8 mouse cellular contexts compared by ENCODE assay signal in the genomic region with DNA sequence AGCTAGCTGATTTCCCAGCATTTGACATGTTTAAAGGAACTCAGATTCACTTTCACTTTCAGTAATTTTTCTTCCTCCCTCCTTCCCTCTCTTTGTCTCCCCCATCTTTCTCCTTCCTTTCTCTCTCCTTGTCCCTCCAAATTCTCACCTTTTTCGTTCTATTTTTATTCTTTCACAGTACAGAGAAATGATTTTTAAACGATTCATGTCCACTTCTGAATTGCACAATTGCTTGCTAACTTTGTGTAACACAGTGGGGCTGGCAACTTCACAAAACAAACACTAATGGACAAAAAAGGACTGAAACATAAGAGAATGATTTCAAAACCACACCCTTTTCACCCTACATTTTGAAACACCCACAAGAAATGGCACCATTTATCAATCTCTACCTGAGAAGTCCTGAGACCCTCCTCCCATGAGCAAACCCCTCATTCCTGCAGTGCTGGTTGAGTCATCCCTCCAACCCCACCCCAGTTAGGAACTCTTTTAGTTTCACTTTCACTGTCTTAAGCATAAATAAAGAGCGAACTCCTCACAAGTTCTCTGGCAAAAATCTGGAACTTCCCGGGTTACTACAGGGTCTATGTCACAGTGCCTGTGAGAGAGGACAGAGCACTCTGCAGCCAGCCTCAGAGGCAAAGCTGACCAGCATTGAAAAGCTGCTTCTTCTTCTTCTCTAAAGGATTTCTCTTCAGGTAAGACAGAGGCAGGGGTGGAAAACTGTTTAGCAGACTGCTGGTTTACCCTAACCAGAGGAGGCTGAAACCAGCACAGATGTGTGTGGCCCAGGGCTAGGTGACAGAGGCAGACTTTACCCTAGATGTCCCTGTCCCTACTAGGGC. TPM values are rescaled to one million over a fixed set of nuclear protein-coding genes. Genes with fewer than 3 reads are reported as not detected.
DNase-seq lines count a peak whose midpoint lies in the region; ATAC-seq and TF ChIP-seq lines count a peak whose summit lies in the region.

A gene (plus strand): TSS at position 492 of the 845 bp plus-strand sequence.

- ATAC-seq in liver, postnatal 0 days: peak; percentile 75
- ATAC-seq in stomach, postnatal 0 days (ENCODE audit: low FRiP score, low TSS enrichment): peak; percentile 61; the same call in 1 of the 2 replicates
- no peak for ATAC-seq in cerebellum, adult (ENCODE audit: insufficient number of reproducible peaks, low FRiP score, low TSS enrichment)
- no peak for ATAC-seq in midbrain, embryonic 16.5 days

- no peaks in the 10 kb centered on the region for H3K9me3 ChIP-seq in liver, postnatal 0 days (ENCODE audit: low read length)
- no peaks in the 10 kb centered on the region for H3K9me3 ChIP-seq in stomach, postnatal 0 days (ENCODE audit: control insufficient read depth, low read length)
- H3K9me3 ChIP-seq in midbrain, embryonic 16.5 days (replicated peaks; ENCODE audit: control insufficient read depth, low read length, poor library complexity, severe bottlenecking): no peaks in the 10 kb centered on the region

- no peak for TF ChIP-seq POLR2A in bone marrow, adult 2 months (IDR thresholded peaks at IDR 0.05; ENCODE audit: borderline replicate concordance, control insufficient read depth, low read depth, low read length)

- TF ChIP-seq EP300 in liver, postnatal 0 days (IDR thresholded peaks at IDR 0.05; ENCODE audit: low read depth): peak; percentile 36; the same call in 1 of the 2 replicates
- no peak for TF ChIP-seq EP300 in stomach, postnatal 0 days (optimal IDR thresholded peaks at IDR 0.05)

- peak; percentile 25 for DNase-seq in ovary, postnatal 14 days (ENCODE audit: low spot score)
- no peak for DNase-seq in ovary, adult 18-20 months (ENCODE audit: low spot score)
- DNase-seq in heart, postnatal 25 days (ENCODE audit: low spot score): peak; percentile 12
- DNase-seq in liver, postnatal 0 days: peak; percentile 46
- DNase-seq in stomach, postnatal 0 days (ENCODE audit: low spot score): peak; percentile 14

- peak within 1 kb of the TSS; percentile 50 for H3K9ac ChIP-seq in liver, postnatal 0 days (replicated peaks)
- peak within 1 kb of the TSS; percentile 45; the same call in 1 of the 2 replicates for H3K9ac ChIP-seq in stomach, postnatal 0 days (ENCODE audit: low read length)
- H3K9ac ChIP-seq in midbrain, embryonic 16.5 days (ENCODE audit: low read depth, low read length): no peak within 1 kb of the TSS

- no peak for TF ChIP-seq CTCF in bone marrow, adult 2 months (IDR thresholded peaks at IDR 0.05; ENCODE audit: control insufficient read depth, insufficient read depth, low read length)
- no peak for TF ChIP-seq CTCF in liver, postnatal 0 days (IDR thresholded peaks at IDR 0.05; ENCODE audit: low read depth)
- TF ChIP-seq CTCF in stomach, postnatal 0 days (IDR thresholded peaks at IDR 0.05; ENCODE audit: low read depth): no peak

- peaks cover 1% of the 10 kb centered on the region for H3K4me1 ChIP-seq in bone marrow, adult 2 months (ENCODE audit: control insufficient read depth, insufficient read depth, low read length)
- H3K4me1 ChIP-seq in liver, postnatal 0 days (ENCODE audit: insufficient read depth): peaks cover 7% of the 10 kb centered on the region; the same call in 1 of the 2 replicates
- H3K4me1 ChIP-seq in stomach, postnatal 0 days (replicated peaks; ENCODE audit: control insufficient read depth, insufficient read depth): no peaks in the 10 kb centered on the region
- no peaks in the 10 kb centered on the region for H3K4me1 ChIP-seq in midbrain, embryonic 16.5 days (ENCODE audit: control insufficient read depth, insufficient read depth, low read length)

- no peaks in the 10 kb centered on the region for H3K36me3 ChIP-seq in liver, postnatal 0 days (replicated peaks; ENCODE audit: insufficient read depth, low read length)
- no peaks in the 10 kb centered on the region for H3K36me3 ChIP-seq in stomach, postnatal 0 days (ENCODE audit: control insufficient read depth, insufficient read depth, low read length)
- H3K36me3 ChIP-seq in midbrain, embryonic 16.5 days (ENCODE audit: control insufficient read depth, insufficient read depth, low read length): no peaks in the 10 kb centered on the region

- intact Hi-C loops in heart, postnatal 25 days (cut with DNase I): loop anchor here (2.0 to 10.0 kb wide), 2 partner anchors 130 to 336 kb away; no protein-coding TSS in a partner anchor

- WGBS in bone marrow, adult 2 months: 1% methylated on average over 4 of the region's 4 CpGs
- WGBS in liver, postnatal 0 days (ENCODE audit: insufficient replicate concordance): 18% methylated on average over 4 of the region's 4 CpGs
- WGBS in stomach, postnatal 0 days: 17% methylated on average over 4 of the region's 4 CpGs
- 74% methylated on average over 4 of the region's 4 CpGs for WGBS in midbrain, embryonic 16.5 days

- no peaks in the 10 kb centered on the region for H3K27me3 ChIP-seq in liver, postnatal 0 days (ENCODE audit: insufficient read depth, low read length)
- no peaks in the 10 kb centered on the region for H3K27me3 ChIP-seq in stomach, postnatal 0 days (ENCODE audit: control insufficient read depth, insufficient read depth, low read length)
- no peaks in the 10 kb centered on the region for H3K27me3 ChIP-seq in midbrain, embryonic 16.5 days (ENCODE audit: control insufficient read depth, insufficient read depth, low read depth, low read length)

- H3K4me3 ChIP-seq in bone marrow, adult 2 months (replicated peaks; ENCODE audit: control insufficient read depth, low read depth, low read length): peak within 1 kb of the TSS; percentile 66
- peak within 1 kb of the TSS; percentile 51 for H3K4me3 ChIP-seq in liver, postnatal 0 days (ENCODE audit: low read depth, low read length)
- H3K4me3 ChIP-seq in stomach, postnatal 0 days (ENCODE audit: low read depth, low read length): peak within 1 kb of the TSS; percentile 41
- no peak within 1 kb of the TSS for H3K4me3 ChIP-seq in midbrain, embryonic 16.5 days (ENCODE audit: low read depth, low read length)

- H3K27ac ChIP-seq in bone marrow, adult 2 months (ENCODE audit: control insufficient read depth, insufficient read depth, low read depth, low read length, poor library complexity): peak within 1 kb of the TSS; percentile 67
- H3K27ac ChIP-seq in liver, postnatal 0 days (ENCODE audit: low read depth): peak within 1 kb of the TSS; percentile 75
- peak within 1 kb of the TSS; percentile 66 for H3K27ac ChIP-seq in stomach, postnatal 0 days (replicated peaks)
- H3K27ac ChIP-seq in midbrain, embryonic 16.5 days (ENCODE audit: low read length): no peak within 1 kb of the TSS

- H3K4me2 ChIP-seq in liver, postnatal 0 days (ENCODE audit: low read depth, low read length): peak within 1 kb of the TSS; percentile 71
- H3K4me2 ChIP-seq in stomach, postnatal 0 days (replicated peaks; ENCODE audit: low read depth): peak within 1 kb of the TSS; percentile 65
- H3K4me2 ChIP-seq in midbrain, embryonic 16.5 days (ENCODE audit: low read length): no peak within 1 kb of the TSS

RNA-seq across cellular contexts. Expression of the gene that starts here (rescaled TPM):
- polyA plus RNA-seq in bone marrow, adult 2 months (2011; ENCODE audit: insufficient read depth, insufficient read length, low replicate concordance, missing spikeins): 2.6 and 5.2 TPM in 2 replicates
- total RNA-seq in heart, postnatal 25 days (2021): 10 to 100 TPM; 10.0 to 12.6 TPM
- polyA plus RNA-seq in liver, postnatal 0 days (2015; fragmentation: Nextera tagmentation; extraction: Ambion mirVana): 3.1 and 3.8 TPM in 2 replicates
- 2.8 and 3.7 TPM in 2 replicates for polyA plus RNA-seq in stomach, postnatal 0 days (2015; fragmentation: Nextera tagmentation; extraction: Ambion mirVana)
- 0.53 and 0.60 TPM in 2 replicates for polyA plus RNA-seq in midbrain, embryonic 16.5 days (2015; fragmentation: Nextera tagmentation; extraction: Ambion mirVana)

Comparison
In these comparisons a context has a peak if more than half of its experiments do, and no peak if none do; other contexts are left out.
1. ATAC-seq: peak in liver, postnatal 0 days (single experiment) and stomach, postnatal 0 days (single experiment); none in cerebellum, adult (single experiment) and midbrain, embryonic 16.5 days (single experiment).